Mouse (Mus musculus): ENCODE data around the gene Clca3a2. TPM values are rescaled to one million over a fixed set of nuclear protein-coding genes. Genes with fewer than 3 reads are reported as not detected.

Clca3a2 gene
- polyA plus RNA-seq, 1 experiment from 2014 or later = 0.38 TPM

Other genes starting within 250 kb of the Clca3a2 start
- gene Hs2st1, start 249.3 kb downstream of the Clca3a2 start, polyA plus RNA-seq (2015; fragmentation: Nextera tagmentation; extraction: Ambion mirVana) = 12.5 and 13.0 TPM in 2 replicates
- 618 and 674 TPM in 2 replicates for gene Selenof, start 249.2 kb downstream of the Clca3a2 start, polyA plus RNA-seq (2015; fragmentation: Nextera tagmentation; extraction: Ambion mirVana)
- 92.7 and 104 TPM in 2 replicates for gene Sh3glb1, start 99.2 kb downstream of the Clca3a2 start, polyA plus RNA-seq (2015; fragmentation: Nextera tagmentation; extraction: Ambion mirVana)
- 10.4 and 11.4 TPM in 2 replicates for gene Clca3a1, start 58.5 kb downstream of the Clca3a2 start, polyA plus RNA-seq (2015; fragmentation: Nextera tagmentation; extraction: Ambion mirVana)
- gene Clca3b, start 29.9 kb upstream of the Clca3a2 start, polyA plus RNA-seq (2015; fragmentation: Nextera tagmentation; extraction: Ambion mirVana) = 0.04 and 0.14 TPM in 2 replicates
- not detected in 2 replicates for gene Clca4b, start 113.0 kb upstream of the Clca3a2 start, polyA plus RNA-seq (2015; fragmentation: Nextera tagmentation; extraction: Ambion mirVana)
- gene Clca4a, start 155.6 kb upstream of the Clca3a2 start, polyA plus RNA-seq (2015; fragmentation: Nextera tagmentation; extraction: Ambion mirVana) = not detected in 2 replicates
- gene Clca1, start 213.3 kb upstream of the Clca3a2 start, polyA plus RNA-seq (2015; fragmentation: Nextera tagmentation; extraction: Ambion mirVana) = 0.53 and 6.1 TPM in 2 replicates

Data from kidney, embryonic 15.5 days (tissue).